Mouse (Mus musculus): ENCODE data around the gene Fadd. TPM values are rescaled to one million over a fixed set of nuclear protein-coding genes. Genes with fewer than 3 reads are reported as not detected.
A peak's percentile ranks its signal among the peaks of the same experiment; 100 is the strongest.

The Fadd gene
- total RNA-seq, 2 experiments from 2014 or later: 1.6 to 2.6 TPM

DNA sequence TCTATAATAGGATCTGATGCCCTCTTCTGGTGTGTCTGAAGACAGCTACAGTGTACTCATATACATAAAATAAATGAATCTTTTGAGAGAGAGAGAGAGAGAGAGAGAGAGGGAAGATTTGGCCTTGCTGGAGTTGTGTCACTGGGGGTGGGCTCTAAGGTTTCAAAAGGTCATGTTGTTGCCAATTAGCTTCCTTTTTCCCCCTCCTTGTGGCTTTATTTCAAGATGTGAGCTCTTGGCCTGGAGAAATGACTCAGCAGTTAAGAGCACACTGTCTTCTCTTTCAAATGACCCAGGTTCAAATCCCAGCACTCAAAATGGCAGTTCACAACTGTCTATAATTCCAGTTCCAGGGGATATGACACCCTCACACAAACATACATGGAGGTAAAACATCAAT, 14.2 kb downstream of the Fadd start:
- TF ChIP-seq CTCF (IDR thresholded peaks at IDR 0.05): no peak
- intact Hi-C loops (cut with DNase I): no loop called here
- no peak for DNase-seq
- no peak overlapping the region for H3K27ac ChIP-seq
- no peak overlapping the region for H3K4me3 ChIP-seq

DNA sequence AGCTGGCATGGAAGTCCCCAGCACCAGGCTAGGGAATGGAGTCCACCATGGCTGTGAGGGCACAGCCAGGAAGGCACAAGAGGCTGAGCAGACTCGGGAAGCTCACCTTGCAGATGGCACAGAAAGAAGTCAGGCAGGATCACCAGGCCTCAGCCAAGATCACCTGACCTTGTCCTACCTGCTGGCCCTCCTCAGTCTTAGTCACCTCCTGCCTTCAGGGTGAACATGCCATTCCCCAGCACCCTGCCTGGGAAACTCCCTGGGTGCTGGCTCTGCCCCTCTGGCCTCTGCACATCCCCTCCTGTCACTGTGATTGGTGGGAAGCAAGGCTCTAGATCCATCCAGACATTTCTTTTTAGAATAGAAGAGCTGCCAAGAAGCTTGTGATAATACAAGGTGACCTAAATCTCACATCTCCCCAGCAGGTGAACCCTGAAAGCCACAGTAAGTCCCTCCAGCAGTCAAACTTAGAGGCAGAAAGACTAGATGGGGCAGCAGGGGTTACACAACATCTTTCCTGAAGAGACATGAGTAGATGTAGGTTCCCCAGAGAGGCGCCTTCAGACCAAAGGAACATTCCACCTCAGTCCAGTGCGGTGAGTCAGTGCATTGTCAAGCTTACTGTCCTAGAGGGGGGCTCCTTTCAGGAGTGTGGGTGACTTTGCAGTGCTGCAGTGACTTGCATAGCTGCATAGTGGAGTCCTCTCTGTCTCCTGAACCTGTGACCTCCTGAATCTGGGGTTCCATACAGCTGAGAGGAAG, 15.2 kb downstream of the Fadd start:
- TF ChIP-seq CTCF (IDR thresholded peaks at IDR 0.05): no peak
- DNase-seq: no peak
- Histone ChIP-seq H3K4me3 (no peak overlapping the region), H3K27ac (no peak overlapping the region)
- intact Hi-C loops (cut with DNase I): no loop called here

DNA sequence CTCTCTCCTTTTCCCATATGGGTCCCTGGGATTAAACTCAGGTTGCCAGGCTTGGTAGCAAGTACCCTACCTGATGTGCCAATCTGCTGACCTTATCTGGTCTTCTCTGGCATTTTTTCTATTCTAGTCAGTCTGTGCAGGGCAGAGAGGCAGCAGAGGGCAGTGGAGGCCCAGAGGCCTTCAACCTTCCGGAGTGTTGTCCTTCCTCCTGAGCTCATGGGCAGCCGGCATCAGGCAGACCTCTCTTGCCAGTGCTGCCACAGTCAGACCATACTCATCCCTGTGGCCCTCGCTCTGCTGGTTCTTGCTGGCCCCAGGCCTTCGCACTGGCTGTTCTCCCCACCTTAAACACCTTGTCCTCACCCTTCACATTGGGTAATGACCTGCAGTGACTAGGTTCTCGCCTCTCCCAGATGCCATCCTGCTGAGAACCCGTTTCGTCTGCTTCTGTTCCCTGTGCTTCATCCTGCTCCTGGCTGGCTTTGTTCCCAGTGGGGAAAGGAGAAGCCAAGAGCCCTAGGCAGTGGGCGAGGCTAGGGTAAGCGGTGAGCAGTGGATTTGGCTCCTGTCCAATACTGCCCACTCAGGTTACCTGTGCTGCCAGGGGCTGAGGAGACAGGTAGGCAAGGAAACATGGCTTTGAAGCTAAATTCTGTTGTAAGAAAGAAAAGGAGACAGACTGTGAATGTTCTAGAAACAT, 18.7 kb downstream of the Fadd start:
- intact Hi-C loops (cut with DNase I): no loop called here
- no peak for DNase-seq
- Histone ChIP-seq H3K27ac (no peak overlapping the region), H3K4me3 (no peak overlapping the region)
- TF ChIP-seq CTCF (IDR thresholded peaks at IDR 0.05): no peak

DNA sequence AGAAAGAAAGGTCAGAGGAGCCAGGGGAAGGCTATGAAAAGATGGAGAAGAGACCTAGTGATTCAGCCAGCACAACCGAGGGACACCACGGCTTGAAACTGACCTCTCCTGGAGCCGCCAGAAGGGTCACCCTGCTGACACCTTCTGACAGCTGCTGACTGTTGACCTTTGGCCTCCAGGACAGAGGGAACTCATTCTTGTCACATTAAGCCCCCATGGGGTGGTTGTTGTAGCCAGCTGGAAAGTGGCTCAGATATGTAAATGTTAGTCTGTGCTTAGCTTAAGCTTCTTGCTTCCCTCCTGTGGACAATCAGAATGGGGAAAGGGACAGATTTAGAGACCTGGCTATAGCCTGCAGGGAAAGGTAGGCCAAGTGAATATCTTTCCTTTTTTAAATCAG, 20.2 kb downstream of the Fadd start:
- DNase-seq: no peak
- no peak overlapping the region for H3K27ac ChIP-seq
- no peak overlapping the region for H3K4me3 ChIP-seq
- no peak for TF ChIP-seq CTCF (IDR thresholded peaks at IDR 0.05)
- intact Hi-C loops (cut with DNase I): no loop called here

DNA sequence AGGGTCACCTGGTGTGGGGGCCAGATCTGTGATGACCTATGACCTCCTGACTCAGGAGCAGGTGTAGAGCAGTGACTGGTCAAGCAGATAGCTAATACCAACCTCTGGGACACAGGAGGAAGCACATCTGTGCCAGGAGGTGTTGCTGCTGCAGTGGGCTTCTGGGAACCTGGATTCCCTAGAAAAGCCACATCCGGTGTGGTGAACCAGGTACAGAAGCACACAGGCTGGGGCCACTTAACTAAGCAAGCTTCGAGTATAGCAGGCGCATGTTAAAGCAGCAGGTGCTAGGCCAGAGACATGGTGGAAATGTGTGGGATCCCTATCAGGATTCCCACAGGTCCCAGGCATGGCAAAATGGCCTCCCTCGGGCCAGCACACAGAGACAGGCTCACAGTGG, 21.7 kb downstream of the Fadd start:
- no peak for TF ChIP-seq CTCF (IDR thresholded peaks at IDR 0.05)
- Histone ChIP-seq H3K27ac (no peak overlapping the region), H3K4me3 (no peak overlapping the region)
- DNase-seq: no peak
- intact Hi-C loops (cut with DNase I): no loop called here

DNA sequence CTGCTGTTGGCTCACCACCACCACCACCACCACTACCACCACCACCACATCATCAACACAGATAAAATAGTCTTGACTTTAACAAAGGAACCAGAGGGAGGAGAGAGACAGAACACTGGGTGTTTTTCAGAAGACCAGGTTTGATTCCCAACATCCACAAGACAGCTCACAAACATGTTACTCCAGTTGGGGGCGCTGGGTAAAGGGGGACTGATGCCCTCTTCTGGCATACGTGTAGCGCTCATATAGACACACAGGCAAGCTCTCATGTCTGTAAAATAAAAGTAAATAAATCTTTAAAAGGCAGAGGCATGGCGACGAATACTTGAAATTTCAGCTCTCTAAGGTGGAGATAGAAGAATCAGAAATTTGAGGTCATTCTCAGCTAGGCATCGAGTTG, 23.7 kb downstream of the Fadd start:
- no peak overlapping the region for H3K4me3 ChIP-seq
- TF ChIP-seq CTCF (IDR thresholded peaks at IDR 0.05): peak; percentile 19; the same call in 1 of the 2 replicates
- no peak for DNase-seq
- intact Hi-C loops (cut with DNase I): loop anchor here (5.0 kb wide), 1 partner anchor 41 kb away; no protein-coding TSS in a partner anchor
- H3K27ac ChIP-seq: no peak overlapping the region

DNA sequence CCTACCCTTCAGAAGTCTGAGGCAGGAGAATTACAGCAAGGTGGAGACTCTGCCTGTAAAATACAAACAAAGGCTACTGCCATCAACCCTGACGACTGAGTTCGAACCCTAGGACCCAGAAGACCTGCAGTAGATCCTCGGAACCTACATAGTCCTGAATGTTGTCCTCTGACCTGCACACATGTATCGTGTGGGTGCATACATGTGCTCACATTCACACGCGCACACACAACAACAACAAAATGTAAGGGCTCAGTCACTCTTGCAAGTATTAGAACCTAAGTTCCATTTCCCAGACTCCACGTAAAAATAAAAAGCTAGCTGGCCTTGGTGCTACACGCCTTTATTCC, 28.2 kb downstream of the Fadd start:
- Histone ChIP-seq H3K4me3 (peak overlapping the region; percentile 76), H3K27ac (peak overlapping the region; percentile 96)
- intact Hi-C loops (cut with DNase I): no loop called here
- DNase-seq: no peak
- TF ChIP-seq CTCF (IDR thresholded peaks at IDR 0.05): no peak

DNA sequence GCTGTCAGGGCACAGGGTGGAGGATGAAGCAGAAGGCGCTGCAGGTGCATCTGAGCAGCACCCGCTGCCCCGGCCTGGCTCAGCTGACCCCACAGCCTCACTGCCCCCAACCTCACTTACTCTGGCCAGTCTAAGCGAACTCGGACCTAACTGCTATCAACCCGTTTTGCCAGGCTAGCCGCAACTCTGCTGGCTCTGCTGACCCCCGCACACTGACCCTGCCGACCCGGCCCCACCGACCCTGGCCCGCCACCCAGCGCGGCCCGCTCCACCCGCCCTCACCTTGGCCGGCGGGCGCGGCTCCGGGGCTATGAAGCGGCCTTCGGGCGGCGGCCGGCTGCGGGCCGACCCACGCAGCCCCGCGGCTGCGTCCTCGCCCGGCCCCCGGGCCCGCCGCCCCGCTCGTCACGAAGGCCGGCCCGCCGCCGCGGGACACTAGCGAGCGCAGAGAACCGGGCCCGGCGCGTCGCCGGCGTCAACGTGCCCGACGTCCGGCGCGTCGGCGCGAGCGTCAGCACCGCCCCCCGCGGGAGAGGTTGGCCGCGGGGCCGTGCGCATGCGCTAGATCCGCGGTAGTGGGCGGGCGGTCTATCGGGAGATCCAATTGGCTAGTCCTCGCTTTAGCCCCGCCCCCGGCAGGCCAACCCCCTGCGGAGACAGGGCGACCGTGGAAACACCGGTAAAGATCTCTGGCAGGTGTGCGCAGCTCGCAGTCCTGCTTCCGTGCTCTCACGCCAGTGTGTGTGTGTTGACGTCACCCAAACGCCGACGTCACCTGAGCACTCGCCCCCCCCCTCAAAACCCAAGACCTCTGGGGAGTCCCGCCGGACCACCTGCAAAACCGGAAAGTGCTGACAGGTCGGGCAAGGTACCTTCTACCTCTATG, 28.8 kb downstream of the Fadd start, which contains the start of gene Ppfia1:
Gene Ppfia1, minus strand, starts transcription at position 493 of the 886 bp plus-strand sequence.
- no peak for TF ChIP-seq CTCF (IDR thresholded peaks at IDR 0.05)
- peak within 1 kb of the TSS; percentile 96 for H3K27ac ChIP-seq
- DNase-seq: peak; percentile 100
- H3K4me3 ChIP-seq: peak within 1 kb of the TSS; percentile 76
- intact Hi-C loops (cut with DNase I): loop anchor here (2.0 kb wide), 1 partner anchor 27 kb away; no protein-coding TSS in a partner anchor

DNA sequence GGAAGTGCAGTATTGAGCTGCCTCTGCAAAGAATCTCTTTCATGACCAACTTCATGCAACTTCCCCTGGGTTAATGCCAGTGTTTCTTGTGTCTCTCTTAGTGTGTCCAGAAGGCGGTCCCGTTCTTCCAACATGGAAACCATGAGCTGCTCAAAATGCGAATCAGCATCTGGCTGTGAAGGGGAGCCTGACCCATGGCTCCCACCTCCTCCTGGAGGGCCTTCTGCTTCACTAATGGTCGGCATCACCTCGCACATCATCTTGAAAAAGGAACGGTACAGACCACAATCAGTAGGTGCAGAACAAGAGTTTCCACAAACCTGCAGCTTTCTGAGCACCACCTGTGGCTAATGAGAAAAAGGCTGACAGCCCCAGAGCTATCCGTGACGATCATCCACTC, 30.0 kb downstream of the Fadd start:
- no peak for DNase-seq
- TF ChIP-seq CTCF (IDR thresholded peaks at IDR 0.05): no peak
- H3K4me3 ChIP-seq: peak overlapping the region; percentile 76
- intact Hi-C loops (cut with DNase I): loop anchor here (2.0 kb wide), 1 partner anchor 25 kb away; no protein-coding TSS in a partner anchor
- H3K27ac ChIP-seq: peak overlapping the region; percentile 96

DNA sequence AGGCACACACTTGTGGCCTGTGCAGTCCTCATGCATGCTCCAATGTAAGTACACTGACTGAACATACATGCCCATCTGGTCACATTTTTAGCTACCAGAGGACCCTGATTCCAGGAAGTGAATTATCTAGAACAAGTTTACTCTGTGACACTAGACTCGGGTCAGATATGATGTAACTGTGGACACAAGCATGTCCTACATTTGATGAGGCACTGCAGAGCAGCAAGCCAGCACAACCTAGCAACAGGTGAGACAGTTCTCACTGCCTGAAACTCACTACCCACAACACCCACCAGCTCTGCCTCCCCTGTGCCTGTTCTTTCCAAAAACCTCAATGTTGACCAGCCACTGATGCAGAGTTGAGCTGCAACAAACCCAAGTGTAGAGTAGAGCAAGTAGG, 31.5 kb downstream of the Fadd start:
- no peak for TF ChIP-seq CTCF (IDR thresholded peaks at IDR 0.05)
- DNase-seq: no peak
- peak overlapping the region; percentile 91 for H3K27ac ChIP-seq
- intact Hi-C loops (cut with DNase I): no loop called here
- H3K4me3 ChIP-seq: peak overlapping the region; percentile 43

DNA sequence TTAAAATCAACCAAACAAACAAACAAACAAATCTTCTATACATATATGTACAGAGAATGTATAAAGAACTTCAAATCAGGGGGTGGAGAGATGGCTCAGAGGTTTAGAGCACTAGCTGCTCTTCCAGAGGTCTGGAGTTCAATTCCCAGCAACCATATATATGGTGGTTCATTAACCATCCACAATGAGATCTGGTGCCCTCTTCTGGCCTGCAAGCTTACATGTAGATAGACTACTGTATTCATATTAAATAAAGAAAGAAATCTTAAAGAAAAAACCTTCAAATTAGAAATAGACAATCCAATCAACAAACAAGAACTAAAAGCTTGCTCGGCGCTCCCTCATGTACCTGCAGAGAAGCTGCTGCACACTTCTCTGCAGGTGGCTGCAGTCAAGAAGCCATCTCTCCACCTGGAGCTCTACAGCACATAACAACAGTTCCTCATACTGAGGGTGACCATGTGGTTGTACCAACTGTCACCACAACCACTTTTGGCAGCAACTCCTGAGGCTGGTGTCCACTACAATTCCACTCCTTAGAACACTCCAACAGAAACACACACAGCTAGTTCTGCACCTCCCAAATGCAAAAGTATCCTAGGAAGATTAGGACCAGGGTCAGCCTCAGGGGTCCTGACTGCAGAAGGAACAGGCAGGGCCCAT, 32.2 kb downstream of the Fadd start:
- Histone ChIP-seq H3K27ac (peak overlapping the region; percentile 91), H3K4me3 (peak overlapping the region; percentile 43)
- DNase-seq: no peak
- peak; percentile 23; the same call in 1 of the 2 replicates for TF ChIP-seq CTCF (IDR thresholded peaks at IDR 0.05)
- intact Hi-C loops (cut with DNase I): no loop called here

DNA sequence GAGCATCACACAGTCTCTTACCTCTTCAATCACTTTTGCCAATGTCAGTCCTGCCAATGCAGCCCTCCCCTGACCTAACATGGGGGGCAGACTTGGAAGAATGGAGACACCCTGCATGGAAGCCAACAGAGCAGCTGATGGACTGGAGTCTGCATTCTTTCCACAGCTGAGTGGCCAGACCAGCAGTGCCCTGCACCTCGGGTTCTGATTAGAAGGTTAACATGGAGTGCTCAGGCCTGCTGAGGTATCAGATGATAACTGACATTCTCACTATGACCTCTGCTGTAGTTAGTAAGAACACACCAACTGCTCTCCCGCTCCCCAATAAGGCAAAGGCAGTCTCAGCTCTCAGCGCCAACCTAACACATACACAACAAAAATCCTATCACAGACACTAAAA, 37.0 kb downstream of the Fadd start:
- TF ChIP-seq CTCF (IDR thresholded peaks at IDR 0.05): no peak
- intact Hi-C loops (cut with DNase I): no loop called here

More for the DNA sequence above, 37.0 kb downstream of the Fadd start:
- peak; percentile 85 for DNase-seq
- peak overlapping the region; percentile 41 for H3K4me3 ChIP-seq
- peak overlapping the region; percentile 91 for H3K27ac ChIP-seq
